Mouse (Mus musculus) skeletal muscle tissue, postnatal 0 days (tissue): Measurements from ENCODE around the gene Sgcd. TPM values are rescaled to one million over a fixed set of nuclear protein-coding genes. Genes with fewer than 3 reads are reported as not detected.

Experiments
- polyA plus RNA-seq: library from polyadenylated mRNA; unstranded; fragments of >200 nt; fragmentation: Nextera tagmentation; extraction: Ambion mirVana; gene quantifications from 2 replicates; pipeline ENCODE4 v1.2.1, GENCODE M21; 2015

Gene Sgcd
- polyA plus RNA-seq: 11.7 and 15.5 TPM in 2 replicates

GRCm38 (mm10) chr11:47988697-47989533, at the start of gene Sgcd:
Sgcd (minus strand) TSS chr11:47988969.

